Mouse (Mus musculus): Measurements from ENCODE around the gene Cadm4.
A peak's percentile ranks its signal among the peaks of the same experiment; 100 is the strongest.
"Not testable (repeated sequence)": the region's sequence is repeated elsewhere in the genome, so short reads cannot be mapped to it uniquely, and the experiment has no call there.

Cadm4 gene

DNA sequence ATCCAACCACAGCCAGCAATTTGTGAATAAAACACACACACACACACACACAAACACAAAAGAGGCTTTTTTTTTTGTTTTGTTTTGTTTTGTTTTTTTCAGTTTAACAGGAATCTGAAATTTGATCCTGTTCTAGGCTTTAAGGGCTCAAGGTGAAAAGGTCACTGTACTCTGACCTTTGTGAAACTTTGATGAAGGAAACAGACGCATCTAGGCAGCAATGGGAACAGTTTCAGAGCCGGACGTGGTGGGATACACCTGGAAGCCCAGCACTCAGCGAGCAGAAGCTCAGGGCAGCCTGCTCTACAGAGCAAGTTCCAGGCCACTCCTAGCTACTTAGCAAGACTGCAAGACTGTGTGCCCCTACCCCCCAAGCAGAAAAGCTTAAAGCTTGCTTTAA, 23.0 kb downstream of the Cadm4 start:
- no peak for DNase-seq

- peak; percentile 35 to 49 for DNase-seq
Measured at GRCm38 (mm10) chr7:24505447-24506064, 23.7 kb downstream of the Cadm4 start.

DNA sequence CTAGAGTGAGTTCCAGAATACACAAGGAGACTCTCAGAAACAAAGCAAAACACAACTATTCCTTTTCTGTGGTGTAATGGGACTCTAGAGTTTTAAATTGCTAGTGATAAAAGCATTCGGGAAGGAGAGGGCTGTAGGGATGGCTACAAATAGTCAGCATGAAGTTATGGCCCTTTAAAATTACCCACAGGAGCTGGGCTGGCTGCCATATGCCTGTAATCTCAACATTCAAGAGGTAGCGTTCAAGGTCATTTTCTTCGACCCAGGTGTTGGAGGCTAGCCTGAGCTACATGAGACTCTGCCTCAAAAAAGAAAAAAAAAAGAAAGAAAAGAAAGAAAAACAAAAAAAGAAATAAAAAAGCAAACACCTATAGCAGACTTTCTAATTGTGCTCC, 24.2 kb downstream of the Cadm4 start:
- DNase-seq: peak; percentile 71 to 73

DNA sequence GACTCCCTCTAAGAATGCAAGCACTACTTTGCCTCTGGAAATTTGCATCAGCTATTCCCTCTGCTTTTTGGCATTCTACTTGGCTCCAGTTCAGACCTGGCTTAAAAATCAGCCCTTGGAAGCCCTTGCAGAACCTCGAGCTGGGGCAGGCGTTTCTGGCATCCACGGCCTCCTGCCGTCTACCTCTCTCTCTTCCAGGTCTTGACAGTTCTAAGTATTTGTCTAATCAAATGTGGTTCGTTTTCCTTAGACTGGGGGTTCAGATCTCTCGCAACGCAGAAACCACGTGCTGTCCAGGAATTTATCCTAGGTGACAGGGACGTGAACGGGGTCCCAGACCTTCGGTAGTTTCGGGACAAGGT, 24.6 kb downstream of the Cadm4 start:
- peak; percentile 87 to 91 for DNase-seq

DNA sequence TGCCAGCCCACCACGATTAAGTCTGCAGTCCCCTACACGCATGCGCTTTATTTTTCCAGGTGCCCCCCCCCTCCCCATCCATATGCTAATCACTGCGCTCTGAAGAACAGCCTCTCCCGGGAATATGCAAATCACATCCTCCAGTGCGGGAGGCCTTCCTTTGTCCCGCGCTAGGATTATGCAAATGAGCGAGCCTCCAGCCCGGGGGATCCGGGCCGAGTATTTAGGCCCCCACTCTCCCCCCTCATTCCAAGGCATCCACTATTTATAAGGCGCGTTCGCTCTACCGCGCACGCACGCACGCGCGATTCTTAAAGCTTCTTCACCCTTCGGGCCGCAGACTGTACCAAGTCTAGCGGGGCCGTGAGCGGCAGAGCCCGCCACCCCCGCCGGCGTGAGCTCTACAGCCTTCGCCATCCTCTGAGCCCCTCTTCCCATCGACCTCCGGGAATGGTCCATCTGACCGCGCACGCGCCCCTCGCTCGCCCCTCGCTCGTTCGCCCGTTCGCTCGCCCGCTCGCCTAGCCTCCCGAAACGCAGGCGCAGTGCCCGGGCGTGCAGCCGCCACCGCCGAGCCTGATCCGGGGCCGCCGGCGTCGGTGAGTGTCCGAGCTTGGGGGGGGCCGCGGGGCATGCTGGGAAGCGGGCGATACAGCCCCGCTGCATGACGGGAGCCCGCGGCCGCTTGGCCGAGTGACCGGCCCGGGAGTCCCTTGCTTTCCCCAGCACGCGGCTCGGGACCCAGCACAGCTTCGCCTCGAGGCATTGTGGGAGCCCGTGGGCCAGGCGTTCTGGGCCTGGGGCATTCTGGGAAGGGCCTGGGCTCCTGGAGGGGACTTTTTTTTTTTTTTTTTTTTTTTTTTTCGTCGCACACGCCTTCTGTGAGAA, 25.3 kb downstream of the Cadm4 start, which contains the start of gene Zfp428:
Zfp428 (plus strand) TSS at position 169 of the 888 bp plus-strand sequence.
- peak; percentile 93 to 94 for DNase-seq

GRCm38 (mm10) chr7:24507726-24508114, 25.9 kb downstream of the Cadm4 start:
- DNase-seq: no peak

DNA sequence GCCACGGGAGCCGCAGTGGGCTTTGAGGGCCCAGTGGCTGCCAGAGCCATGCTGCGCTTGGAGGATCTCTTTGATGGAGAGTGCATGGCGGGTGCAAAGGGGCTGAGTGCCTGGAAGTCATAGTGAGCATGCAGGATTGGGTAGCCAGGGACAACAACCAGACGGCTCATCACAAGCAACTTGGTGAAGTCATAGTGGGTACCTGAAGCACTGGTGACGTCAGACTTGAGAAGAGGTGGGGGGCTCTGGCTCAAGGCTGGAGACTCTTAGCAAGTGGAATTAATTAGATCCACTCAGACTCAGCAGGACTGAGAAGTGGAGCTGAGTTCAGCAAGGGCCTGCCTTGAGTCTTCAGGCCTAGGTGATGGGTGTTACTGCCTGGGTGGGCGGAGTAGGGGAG, 30.5 kb downstream of the Cadm4 start, which contains the start of gene AC161166.1:
AC161166.1 (minus strand) TSS at position 101 of the 400 bp plus-strand sequence.
- DNase-seq: no peak

DNA sequence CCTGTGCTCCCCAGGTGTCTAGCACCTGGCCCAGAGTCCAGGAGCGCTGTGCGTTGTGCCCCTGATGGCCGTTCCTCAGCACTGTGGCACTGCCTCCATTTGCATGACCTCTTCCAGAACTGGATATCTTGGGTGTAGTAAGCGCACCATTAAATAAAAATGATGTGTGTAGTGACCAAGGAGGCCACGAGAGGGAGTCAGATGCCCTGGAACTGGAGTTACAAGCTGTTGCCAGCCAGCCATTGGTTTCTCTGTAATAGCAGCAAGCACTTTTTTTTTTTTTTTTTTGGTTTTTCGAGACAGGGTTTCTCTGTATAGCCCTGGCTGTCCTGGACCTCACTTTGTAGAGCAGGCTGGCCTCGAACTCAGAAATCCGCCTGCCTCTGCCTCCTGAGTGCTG, 34.5 kb downstream of the Cadm4 start:
- DNase-seq: peak; percentile 71 to 81

- DNase-seq: no peak
Measured at GRCm38 (mm10) chr7:24517077-24517476, 35.3 kb downstream of the Cadm4 start.

DNA sequence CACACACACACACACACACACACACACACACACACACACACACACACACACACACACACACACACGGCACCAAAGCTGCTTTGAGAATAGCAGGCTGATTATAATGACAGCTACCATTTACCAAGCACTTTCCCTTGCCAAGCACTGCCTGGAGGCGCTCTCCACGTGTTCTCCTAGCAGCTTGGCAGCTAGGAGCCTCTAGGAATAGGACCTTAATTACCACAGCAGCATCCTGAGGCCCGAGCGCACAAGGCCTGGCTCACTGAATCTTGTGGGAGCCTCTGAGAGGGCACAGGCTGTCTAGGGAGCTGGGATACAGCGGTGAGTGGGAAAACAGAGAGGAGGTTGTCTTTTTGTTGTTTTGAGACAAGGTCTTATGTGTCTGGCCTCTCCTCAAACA, 35.8 kb downstream of the Cadm4 start:
- peak in 1 of 2 experiments; percentile 33 for DNase-seq

- DNase-seq: no peak
Measured at GRCm38 (mm10) chr7:24519130-24519529, 37.3 kb downstream of the Cadm4 start.

DNA sequence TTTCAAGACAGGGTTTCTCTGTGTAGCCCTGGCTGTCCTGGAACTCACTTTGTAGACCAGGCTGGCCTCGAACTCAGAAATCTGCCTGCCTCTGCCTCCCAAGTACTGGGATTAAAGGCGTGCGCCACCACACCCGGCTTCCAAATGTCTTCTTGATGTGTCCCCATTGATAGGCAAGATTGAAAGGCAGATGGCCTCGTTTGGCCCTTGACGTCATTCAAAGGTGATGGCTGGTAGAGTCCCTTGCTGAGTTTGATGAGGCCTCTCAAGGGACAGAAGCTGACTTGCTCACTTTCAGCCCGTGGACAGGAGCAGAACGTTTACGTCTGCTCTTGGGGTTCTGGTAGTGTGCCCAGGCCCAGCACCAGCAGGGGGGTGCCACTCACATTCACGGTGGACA, 38.2 kb downstream of the Cadm4 start:
- DNase-seq: not testable (repeated sequence)

DNA sequence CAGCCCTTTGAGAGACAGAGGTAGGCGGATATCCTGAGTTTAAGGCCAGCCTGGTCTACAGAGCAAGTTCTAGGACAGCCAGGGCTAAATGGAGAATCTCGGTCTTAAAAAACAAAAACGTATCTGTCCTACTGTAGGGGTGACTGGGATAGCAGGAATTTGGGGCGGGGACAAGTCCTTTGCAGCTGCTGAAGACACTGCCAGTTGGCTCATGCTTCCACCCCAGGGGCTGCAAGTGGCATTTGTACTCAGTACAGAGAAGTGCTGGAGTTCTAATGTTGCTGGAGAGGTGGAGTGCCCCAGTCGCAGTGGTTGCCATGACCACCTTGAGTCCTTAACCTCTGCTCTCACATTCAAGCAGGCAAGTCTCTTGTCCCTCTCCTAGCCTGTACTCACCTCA, 41.0 kb downstream of the Cadm4 start:
- no peak for DNase-seq

- DNase-seq: no peak
Measured at GRCm38 (mm10) chr7:24523723-24524122, 41.9 kb downstream of the Cadm4 start.

GRCm38 (mm10) chr7:24524978-24525377, 43.2 kb downstream of the Cadm4 start:
- DNase-seq: no peak

GRCm38 (mm10) chr7:24525686-24526420, 44.0 kb downstream of the Cadm4 start:
- DNase-seq: peak; percentile 83 to 89

DNA sequence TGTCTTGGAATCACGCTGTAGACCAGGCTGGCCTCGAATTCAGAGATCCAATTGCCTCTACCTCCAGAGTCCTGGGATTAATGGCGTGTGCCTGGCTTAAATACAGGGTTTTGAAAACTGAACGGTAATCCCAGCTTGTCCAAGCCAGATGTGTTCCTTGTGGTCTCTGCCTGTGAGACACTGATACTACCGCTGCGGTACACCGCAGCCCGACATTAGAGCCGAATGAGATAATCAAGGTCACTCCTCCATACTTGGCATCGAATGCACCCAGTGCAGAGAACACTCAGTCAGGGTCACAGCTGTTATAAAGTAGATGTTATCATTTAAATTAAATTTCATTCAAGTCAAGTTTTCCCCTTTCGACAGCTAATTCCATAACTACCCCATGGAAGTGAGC, 47.0 kb downstream of the Cadm4 start:
- no peak for DNase-seq

GRCm38 (mm10) chr7:24529580-24529979, 47.8 kb downstream of the Cadm4 start:
- DNase-seq: peak in 1 of 2 experiments; percentile 42

DNA sequence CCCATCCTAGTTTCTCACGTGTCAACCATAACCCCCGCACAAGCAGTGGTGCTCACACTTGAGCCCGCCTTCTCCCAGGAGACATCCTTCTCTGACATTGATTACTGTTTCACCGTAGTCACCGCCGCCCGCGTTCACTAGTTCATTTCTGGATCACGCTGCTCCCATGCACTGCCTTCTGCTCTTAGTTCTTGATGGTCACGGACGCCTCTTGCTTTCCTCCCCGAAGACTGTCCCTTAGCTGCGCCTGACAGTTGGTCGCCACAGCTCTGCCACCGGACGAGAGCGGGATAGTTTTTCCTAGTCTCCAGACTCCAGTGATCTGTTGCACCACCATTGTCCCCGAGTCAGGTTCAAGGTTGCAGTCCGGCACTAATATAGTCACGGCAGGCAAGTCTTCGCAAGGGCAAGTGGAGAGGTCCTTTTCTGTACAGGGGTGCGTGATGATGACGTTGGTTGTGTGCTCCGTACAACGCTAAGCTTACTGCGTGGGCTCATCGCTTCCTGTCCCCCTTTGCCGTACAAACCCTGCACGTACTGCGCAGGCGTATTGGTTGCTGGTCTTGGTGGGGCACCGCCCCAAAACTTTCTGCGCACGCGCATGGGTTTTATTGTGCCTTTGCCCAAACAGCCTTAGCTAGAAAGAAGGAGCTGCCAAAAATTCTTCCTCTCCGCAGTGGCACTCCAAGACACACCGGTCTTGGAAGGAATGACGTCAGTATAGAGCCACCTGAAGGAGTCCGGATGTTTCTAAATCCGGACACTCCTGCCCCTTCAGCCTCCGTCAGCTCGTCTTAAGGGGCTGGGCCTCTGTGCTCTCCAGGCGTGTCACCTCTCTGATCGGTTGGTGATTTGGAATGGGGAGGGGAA, 48.5 kb downstream of the Cadm4 start, which contains the start of gene Irgq:
Irgq (plus strand) TSS at position 628 of the 870 bp plus-strand sequence.
- DNase-seq: peak; percentile 99

DNA sequence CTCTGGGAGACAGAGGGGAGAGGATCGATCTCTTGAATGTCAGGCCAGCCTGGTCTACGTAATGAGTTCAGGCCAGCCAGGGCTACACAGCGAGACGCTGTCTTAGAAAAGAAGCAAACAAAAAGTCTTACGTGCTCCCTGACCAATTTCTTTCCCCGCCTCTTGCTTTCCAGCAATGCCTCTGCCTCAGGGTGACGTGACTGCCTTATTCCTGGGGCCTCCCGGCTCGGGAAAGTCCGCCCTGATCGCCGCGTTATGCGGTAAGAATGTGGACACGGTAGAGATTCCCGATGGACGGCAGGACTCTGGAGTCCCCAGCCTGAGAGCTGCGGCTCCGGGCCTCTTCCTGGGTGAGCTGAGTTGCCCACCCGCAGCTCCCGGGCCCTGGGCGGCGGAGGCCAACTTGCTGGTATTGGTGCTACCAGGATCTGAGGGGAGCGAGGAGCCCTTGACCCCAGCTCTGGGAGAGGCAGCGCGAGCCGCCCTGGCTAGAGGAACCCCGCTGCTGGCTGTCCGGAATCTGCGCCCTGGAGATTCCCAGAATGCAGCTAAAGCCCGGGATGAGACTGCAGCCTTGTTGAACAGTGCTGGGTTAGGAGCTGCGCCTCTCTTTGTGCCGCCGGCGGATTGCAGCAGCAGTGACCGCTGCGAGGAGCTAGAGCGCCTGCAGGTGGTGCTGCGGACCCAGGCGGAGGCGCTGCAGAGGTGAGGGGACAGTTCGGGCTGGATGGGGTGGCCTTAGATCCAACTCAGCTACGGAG, 49.6 kb downstream of the Cadm4 start:
- peak; percentile 85 to 86 for DNase-seq

DNA sequence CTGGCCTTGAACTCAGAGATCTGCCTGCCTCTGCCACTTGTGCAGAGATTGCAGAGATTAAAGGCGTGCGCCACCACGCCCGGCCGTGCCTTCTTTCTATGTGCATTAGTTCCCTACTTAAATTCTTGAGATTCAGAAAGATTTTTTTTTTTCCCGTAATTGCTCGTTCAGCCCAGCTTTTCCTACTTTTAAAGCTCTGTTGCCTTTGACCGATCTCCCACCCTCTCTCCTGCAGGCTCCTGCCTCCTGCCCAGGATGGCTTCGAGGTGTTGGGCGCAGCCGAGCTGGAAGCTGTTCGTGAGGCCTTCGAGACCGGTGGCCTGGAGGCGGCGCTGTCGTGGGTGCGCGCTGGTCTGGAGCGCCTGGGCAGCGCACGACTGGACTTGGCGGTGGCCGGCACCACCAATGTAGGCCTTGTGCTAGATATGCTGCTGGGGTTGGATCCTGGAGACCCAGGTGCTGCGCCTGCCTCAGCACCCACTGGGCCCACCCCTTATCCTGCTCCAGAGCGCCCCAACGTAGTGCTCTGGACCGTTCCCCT, 51.3 kb downstream of the Cadm4 start:
- DNase-seq: no peak
